Mouse (Mus musculus) ES-E14 (cell line): Measurements from ENCODE around the gene Gpr161.

ENCODE experiments used
- CHD2 ChIP-seq: IDR thresholded peaks from 2 replicates; pipeline ENCODE4 v1.6.1; 2014; ENCODE audit warnings: mild to moderate bottlenecking, low read depth, low read length, inconsistent platforms
- HCFC1 ChIP-seq: IDR thresholded peaks from 2 replicates; pipeline ENCODE4 v1.6.1; 2012; ENCODE audit warnings: low read length, inconsistent platforms, borderline replicate concordance; ENCODE audit not compliant: insufficient read depth
- MAFK ChIP-seq: IDR thresholded peaks from 2 replicates; pipeline ENCODE4 v1.6.1; 2014; ENCODE audit warnings: mild to moderate bottlenecking, low read depth, low read length, inconsistent platforms; ENCODE audit not compliant: insufficient read depth
- ZC3H11A ChIP-seq: IDR thresholded peaks from 2 replicates; pipeline ENCODE4 v1.6.1; 2012; ENCODE audit warnings: low read depth, mild to moderate bottlenecking, inconsistent platforms, low read length, borderline replicate concordance
- ZNF384 ChIP-seq: IDR thresholded peaks from 2 replicates; pipeline ENCODE4 v1.6.1; 2012; ENCODE audit warnings: low read depth, low read length, inconsistent platforms

- TF ChIP-seq ZNF384 = no peak
- TF ChIP-seq MAFK = no peak
- no peak for TF ChIP-seq ZC3H11A
- no peak for TF ChIP-seq CHD2
- TF ChIP-seq HCFC1 = no peak
Observed at GRCm38 (mm10) chr1:165342126-165342525, 46.5 kb downstream of the Gpr161 start.
